Mouse (Mus musculus) forebrain, embryonic 14.5 days (tissue): ENCODE measurements around the gene Fars2. TPM values are rescaled to one million over a fixed set of nuclear protein-coding genes. Genes with fewer than 3 reads are reported as not detected.
"Not testable (repeated sequence)": the region's sequence is repeated elsewhere in the genome, so short reads cannot be mapped to it uniquely, and the experiment has no call there.

Experiments
- ATAC-seq: fragments of 200-750 bp; cut with Nextera tagmentation; 2 replicates; pipeline ENCODE4 v1.8.0; 2017; ENCODE audit warnings: mild to moderate bottlenecking, moderate library complexity
- DNase-seq: peaks from one replicate; pipeline ENCODE4 v3.0.0-alpha.2; 2015; ENCODE audit warnings: low spot score
- H3K27ac ChIP-seq: fragments of 300-500 bp; sonication (generic); 2 replicates; pipeline ENCODE4 v1.5.1; 2014; ENCODE audit warnings: low read depth, mild to moderate bottlenecking, control low read depth, low read length, moderate library complexity
- H3K27me3 ChIP-seq: fragments of 300-500 bp; sonication (generic); replicated peaks from 2 replicates; pipeline ENCODE4 v1.6.1; 2014; ENCODE audit warnings: low read length, control low read depth, mixed read lengths; ENCODE audit not compliant: control insufficient read depth, insufficient read depth
- H3K36me3 ChIP-seq: fragments of 300-500 bp; sonication (generic); 2 replicates; pipeline ENCODE4 v1.6.1; 2014; ENCODE audit warnings: low read length, control low read depth; ENCODE audit not compliant: control insufficient read depth, insufficient read depth
- H3K4me1 ChIP-seq: fragments of 300-500 bp; sonication (generic); 2 replicates; pipeline ENCODE4 v1.6.1; 2014; ENCODE audit warnings: antibody characterized with exemption, low read length, control low read depth; ENCODE audit not compliant: control insufficient read depth, insufficient read depth
- H3K4me2 ChIP-seq: fragments of 300-500 bp; sonication (generic); 2 replicates; pipeline ENCODE4 v1.6.1; 2014; ENCODE audit warnings: mild to moderate bottlenecking, control low read depth, low read length
- H3K4me3 ChIP-seq: fragments of 300-500 bp; sonication (generic); 2 replicates; pipeline ENCODE4 v1.5.1; 2014; ENCODE audit warnings: low read depth, low read length, control low read depth
- H3K9ac ChIP-seq: fragments of 300-500 bp; sonication (generic); 2 replicates; pipeline ENCODE4 v1.6.1; 2014; ENCODE audit warnings: mild to moderate bottlenecking, low read length, control low read depth, moderate library complexity
- H3K9me3 ChIP-seq: fragments of 300-500 bp; sonication (generic); replicated peaks from 2 replicates; pipeline ENCODE4 v1.6.1; 2016; ENCODE audit warnings: low read length, control low read depth, mixed read lengths; ENCODE audit not compliant: control insufficient read depth
- WGBS: fragments of 180-500 bp; shearing (Covaris S2); extraction: QIAGEN DNeasy Blood & Tissue Kit; methylation state at CpG from one replicate; pipeline ENCODE4 v1.1.7; 2014; 5-methylcytosine and 5-hydroxymethylcytosine counted together
- polyA plus RNA-seq: library from polyadenylated mRNA; unstranded; fragments of >200 nt; fragmentation: Nextera tagmentation; extraction: Ambion mirVana; gene quantifications from 2 replicates; pipeline ENCODE4 v1.2.1, GENCODE M21; 2014

Fars2 gene
- polyA plus RNA-seq, 1 experiment from 2014 or later: 35.5 TPM

- no peaks in the 10 kb centered on the region for H3K36me3 ChIP-seq
- DNase-seq: no peak
Measured at GRCm38 (mm10) chr13:36416546-36416945, 299.3 kb downstream of the Fars2 start.

GRCm38 (mm10) chr13:36419357-36419756 is 302.1 kb downstream of the Fars2 start:
- ATAC-seq: no peak
- no peak overlapping the region for H3K27ac ChIP-seq
- no peaks in the 10 kb centered on the region for H3K4me1 ChIP-seq
- no peaks in the 10 kb centered on the region for H3K9me3 ChIP-seq
- DNase-seq: no peak
- H3K9ac ChIP-seq: no peak overlapping the region
- no peak overlapping the region for H3K4me2 ChIP-seq
- no peaks in the 10 kb centered on the region for H3K27me3 ChIP-seq
- no peaks in the 10 kb centered on the region for H3K36me3 ChIP-seq
- no peak overlapping the region for H3K4me3 ChIP-seq

More at GRCm38 (mm10) chr13:36416546-36416945, 299.3 kb downstream of the Fars2 start:
- 77% methylated on average over 4 of the region's 4 CpGs for WGBS
- no peak overlapping the region for H3K9ac ChIP-seq
- no peak overlapping the region for H3K4me2 ChIP-seq
- H3K4me1 ChIP-seq: no peaks in the 10 kb centered on the region
- no peak for ATAC-seq
- no peaks in the 10 kb centered on the region for H3K27me3 ChIP-seq
- H3K27ac ChIP-seq: no peak overlapping the region
- H3K9me3 ChIP-seq: no peaks in the 10 kb centered on the region
- H3K4me3 ChIP-seq: no peak overlapping the region

- no peak overlapping the region for H3K9ac ChIP-seq
- 83% methylated on average over 3 of the region's 3 CpGs for WGBS
- H3K4me1 ChIP-seq: no peaks in the 10 kb centered on the region
- no peak overlapping the region for H3K4me2 ChIP-seq
- no peak overlapping the region for H3K4me3 ChIP-seq
- no peaks in the 10 kb centered on the region for H3K36me3 ChIP-seq
- no peaks in the 10 kb centered on the region for H3K27me3 ChIP-seq
- no peak for ATAC-seq
- no peak overlapping the region for H3K27ac ChIP-seq
- H3K9me3 ChIP-seq: no peaks in the 10 kb centered on the region
- no peak for DNase-seq
Measured at GRCm38 (mm10) chr13:36422446-36422845, 305.2 kb downstream of the Fars2 start.

- not testable (repeated sequence) for H3K9ac ChIP-seq, H3K36me3 ChIP-seq, H3K4me2 ChIP-seq, H3K4me3 ChIP-seq, H3K4me1 ChIP-seq, H3K9me3 ChIP-seq, H3K27me3 ChIP-seq, H3K27ac ChIP-seq, DNase-seq, ATAC-seq
- 89% methylated on average over 17 of the region's 17 CpGs for WGBS
Measured at GRCm38 (mm10) chr13:36425824-36426705, 308.9 kb downstream of the Fars2 start.

- 68% methylated on average over 7 of the region's 7 CpGs for WGBS
- Histone ChIP-seq H3K27ac (no peak overlapping the region), H3K9ac (no peak overlapping the region), H3K36me3 (no peaks in the 10 kb centered on the region), H3K4me3 (no peak overlapping the region), H3K4me2 (no peak overlapping the region), H3K4me1 (no peaks in the 10 kb centered on the region), H3K27me3 (no peaks in the 10 kb centered on the region), H3K9me3 (no peaks in the 10 kb centered on the region)
- peak; percentile 10 for DNase-seq
- ATAC-seq: peak; percentile 32; the same call in 1 of the 2 replicates
Measured at GRCm38 (mm10) chr13:36429500-36430189, 312.4 kb downstream of the Fars2 start.

- DNase-seq (no peak), ATAC-seq (no peak)
- Histone ChIP-seq H3K9me3 (no peaks in the 10 kb centered on the region), H3K27ac (0 out of 2 replicates have a peak overlapping the region, but pooled peaks have one; percentile 15), H3K4me3 (no peak overlapping the region), H3K27me3 (no peaks in the 10 kb centered on the region), H3K9ac (no peak overlapping the region), H3K4me2 (no peak overlapping the region), H3K36me3 (no peaks in the 10 kb centered on the region), H3K4me1 (no peaks in the 10 kb centered on the region)
- 68% methylated on average over 6 of the region's 6 CpGs for WGBS
Measured at GRCm38 (mm10) chr13:36430420-36431114, 313.4 kb downstream of the Fars2 start.

- Histone ChIP-seq H3K4me3 (no peak overlapping the region), H3K9ac (no peak overlapping the region), H3K36me3 (no peaks in the 10 kb centered on the region), H3K27ac (no peak overlapping the region), H3K4me1 (no peaks in the 10 kb centered on the region), H3K9me3 (no peaks in the 10 kb centered on the region), H3K4me2 (no peak overlapping the region), H3K27me3 (no peaks in the 10 kb centered on the region)
- 93% methylated on average over 8 of the region's 8 CpGs for WGBS
- DNase-seq (no peak), ATAC-seq (no peak)
Measured at GRCm38 (mm10) chr13:36431974-36432518, 314.8 kb downstream of the Fars2 start.

GRCm38 (mm10) chr13:36444748-36445423 is 327.7 kb downstream of the Fars2 start:
- no peaks in the 10 kb centered on the region for H3K27me3 ChIP-seq
- DNase-seq: no peak
- no peak overlapping the region for H3K27ac ChIP-seq
- no peak overlapping the region for H3K4me3 ChIP-seq
- ATAC-seq: no peak
- no peak overlapping the region for H3K4me2 ChIP-seq
- 65% methylated on average over 4 of the region's 4 CpGs for WGBS
- no peaks in the 10 kb centered on the region for H3K36me3 ChIP-seq
- H3K4me1 ChIP-seq: 0 out of 2 replicates have a peak, but pooled peaks cover 3% of the 10 kb centered on the region
- H3K9me3 ChIP-seq: no peaks in the 10 kb centered on the region
- H3K9ac ChIP-seq: no peak overlapping the region
